Mouse (Mus musculus) heart, postnatal 0 days (tissue): Measurements from ENCODE around the gene Serpinf2.

Experiments
- CTCF ChIP-seq: IDR thresholded peaks from 2 replicates; pipeline ENCODE4 v1.5.1; 2016; ENCODE audit warnings: antibody characterized with exemption, control low read depth, low read depth
- EP300 ChIP-seq: IDR thresholded peaks from 2 replicates; pipeline ENCODE4 v1.6.1; 2016; ENCODE audit warnings: antibody characterized with exemption, low read depth

GRCm38 (mm10) chr11:75406104-75406503 is 33.3 kb downstream of the Serpinf2 start:
- TF ChIP-seq EP300 (no peak), CTCF (no peak)
